Mouse (Mus musculus) layer of hippocampus, adult 11-12 months (tissue): ENCODE data around the gene Pfn4.
"Not testable (repeated sequence)": the region's sequence is repeated elsewhere in the genome, so short reads cannot be mapped to it uniquely, and the experiment has no call there.

Source experiments
- DNase-seq: peaks from one replicate; pipeline ENCODE4 v3.0.0; 2022; ENCODE audit warnings: low spot score

Pfn4 gene

DNA sequence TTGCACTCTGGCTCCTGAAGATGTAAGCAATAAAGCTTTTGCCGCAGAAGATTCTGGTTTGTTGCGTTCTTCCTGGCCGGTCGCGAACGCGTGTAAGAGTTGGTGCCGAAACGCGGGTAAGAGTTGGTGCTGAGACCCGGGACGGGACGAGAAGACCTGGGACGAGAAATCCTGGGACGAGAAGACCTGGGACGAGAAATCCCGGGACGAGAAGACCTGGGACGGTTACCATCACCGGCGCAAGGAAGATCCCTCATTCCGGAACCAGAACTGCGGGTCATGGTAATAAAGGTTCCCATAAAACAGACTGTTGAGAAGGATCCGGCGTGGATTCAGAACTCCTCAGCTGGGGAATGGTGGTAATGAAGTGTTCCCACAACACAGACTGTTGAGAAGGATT, 19.3 kb downstream of the Pfn4 start:
- not testable (repeated sequence) for DNase-seq

DNA sequence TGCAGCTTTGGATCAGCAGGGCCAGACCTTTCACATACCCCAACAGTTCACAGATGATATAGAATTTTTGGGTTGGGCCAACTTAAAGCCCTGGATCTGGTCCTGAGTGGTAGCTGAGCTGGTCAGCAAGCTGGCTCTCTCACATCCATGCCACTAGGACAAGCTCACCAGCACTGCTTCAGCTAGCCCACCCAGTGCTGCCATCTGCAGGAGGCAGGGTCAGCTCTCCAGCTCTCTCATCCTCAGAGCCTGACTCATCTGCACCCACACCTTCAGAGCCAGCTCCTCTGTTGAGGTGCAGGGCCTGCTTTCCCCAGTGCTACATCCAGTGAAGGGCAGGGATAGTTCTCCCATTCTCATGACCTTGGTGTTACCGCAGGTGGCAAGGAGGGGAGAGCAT, 24.9 kb downstream of the Pfn4 start:
- peak; percentile 17 for DNase-seq

DNA sequence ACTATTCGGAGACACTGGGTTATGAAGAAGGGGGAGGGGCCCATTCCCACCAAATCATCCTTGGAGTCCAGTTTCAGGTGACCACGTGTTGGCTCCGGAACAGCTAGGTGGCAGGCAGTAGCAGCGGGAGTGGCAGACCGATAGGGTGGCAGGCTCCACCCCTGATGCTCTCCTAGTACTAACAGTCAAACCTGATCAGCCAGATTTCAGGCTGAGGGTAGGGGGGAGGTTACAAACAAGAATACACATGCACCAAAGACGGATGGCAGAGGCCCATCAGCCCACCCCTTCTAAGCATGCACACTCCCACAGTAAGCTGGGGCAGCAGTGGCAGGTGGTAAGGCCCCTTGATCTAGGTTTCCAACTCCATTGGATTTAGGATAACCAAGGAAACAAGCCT, 28.6 kb downstream of the Pfn4 start:
- DNase-seq, result not testable (repeated sequence)

DNA sequence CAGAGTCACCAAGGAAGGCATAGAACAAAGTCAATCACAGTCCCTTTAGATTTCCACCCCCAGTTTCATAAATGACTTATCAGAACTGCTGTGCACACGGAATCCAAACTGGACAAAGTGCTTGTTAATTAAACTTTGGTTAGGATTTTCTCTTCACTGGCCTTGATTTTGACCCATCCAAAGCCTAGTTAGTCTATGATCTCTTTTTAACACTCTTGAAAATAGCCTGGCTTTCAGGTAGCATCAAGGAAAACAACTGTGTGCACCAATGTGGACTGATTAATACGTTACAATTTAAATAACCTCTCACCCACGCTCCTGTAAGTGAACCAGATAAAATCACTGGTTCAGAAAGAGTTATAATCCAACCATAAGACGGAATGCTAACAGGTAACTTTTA, 42.2 kb downstream of the Pfn4 start:
- DNase-seq, result no peak

DNA sequence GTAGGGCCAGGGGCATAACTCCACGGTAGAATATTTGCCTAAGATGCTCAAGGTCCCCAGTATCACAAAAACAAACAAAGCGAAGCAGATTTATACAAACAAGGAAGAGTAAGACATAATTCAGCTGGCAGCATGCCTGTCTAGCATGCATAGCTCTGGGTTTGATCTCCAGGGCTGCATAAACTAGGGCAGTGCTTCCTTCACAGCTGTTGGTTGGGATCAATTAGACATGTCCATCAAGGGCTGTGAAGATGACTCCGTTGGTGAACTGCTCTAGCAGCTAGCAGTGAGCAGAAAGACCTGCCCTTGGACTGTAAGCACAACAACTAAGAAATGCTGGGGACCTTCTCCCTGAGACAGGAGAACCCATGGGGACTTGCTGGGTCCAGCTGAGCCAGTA, 42.9 kb downstream of the Pfn4 start:
- no peak for DNase-seq

DNA sequence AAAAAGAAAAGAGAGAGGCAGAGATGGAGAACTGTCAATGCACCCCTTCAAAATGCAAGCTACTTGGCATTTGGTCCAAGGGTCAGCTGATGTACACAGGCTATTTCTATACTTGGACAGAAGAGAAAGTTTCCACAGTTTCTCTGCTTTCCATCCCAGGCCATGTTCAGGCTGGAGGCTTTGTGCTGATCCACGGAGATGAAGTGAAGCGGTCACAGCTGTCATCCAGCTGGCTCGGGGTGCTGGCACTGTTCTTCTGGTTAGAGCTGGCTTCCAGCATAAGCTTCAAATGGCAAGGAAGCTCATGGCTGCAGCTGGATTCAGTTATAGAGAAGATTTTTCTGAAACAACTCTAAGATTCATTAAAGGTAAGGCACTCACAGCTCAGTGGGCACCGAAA, 44.8 kb downstream of the Pfn4 start:
- no peak for DNase-seq

DNA sequence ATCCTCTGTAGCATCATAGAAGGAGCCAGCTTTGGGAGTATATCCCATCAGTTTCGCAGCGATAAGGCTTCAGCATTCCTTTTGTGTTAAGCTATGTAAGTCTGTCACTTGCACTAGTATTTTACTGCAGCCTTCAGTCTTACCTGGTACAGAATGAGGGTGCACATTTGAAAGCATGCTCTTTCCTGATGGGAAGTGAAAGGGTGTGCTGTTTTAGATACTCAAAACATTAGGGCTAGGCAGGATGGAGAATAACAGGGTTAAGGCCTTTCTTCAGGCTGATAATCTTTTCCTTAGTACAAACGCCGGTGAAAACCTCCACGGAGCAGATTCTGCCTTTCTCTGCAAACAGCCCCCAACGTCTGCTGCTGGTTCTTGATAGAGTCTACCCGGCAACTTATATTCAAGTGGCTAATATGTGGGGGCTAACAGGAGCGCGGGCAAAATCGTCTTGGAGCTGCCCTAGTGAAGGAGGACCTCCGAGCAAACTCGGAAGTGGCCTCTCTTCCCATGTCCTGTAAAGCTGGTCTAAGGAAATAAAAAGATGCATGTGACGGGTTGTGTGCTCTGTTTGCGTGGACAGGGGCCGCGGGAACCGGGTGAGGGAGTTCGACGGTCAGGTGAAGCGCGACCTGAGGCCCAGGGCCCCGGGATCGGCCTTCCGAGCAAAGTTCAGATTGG, 48.0 kb downstream of the Pfn4 start:
- no peak for DNase-seq

DNA sequence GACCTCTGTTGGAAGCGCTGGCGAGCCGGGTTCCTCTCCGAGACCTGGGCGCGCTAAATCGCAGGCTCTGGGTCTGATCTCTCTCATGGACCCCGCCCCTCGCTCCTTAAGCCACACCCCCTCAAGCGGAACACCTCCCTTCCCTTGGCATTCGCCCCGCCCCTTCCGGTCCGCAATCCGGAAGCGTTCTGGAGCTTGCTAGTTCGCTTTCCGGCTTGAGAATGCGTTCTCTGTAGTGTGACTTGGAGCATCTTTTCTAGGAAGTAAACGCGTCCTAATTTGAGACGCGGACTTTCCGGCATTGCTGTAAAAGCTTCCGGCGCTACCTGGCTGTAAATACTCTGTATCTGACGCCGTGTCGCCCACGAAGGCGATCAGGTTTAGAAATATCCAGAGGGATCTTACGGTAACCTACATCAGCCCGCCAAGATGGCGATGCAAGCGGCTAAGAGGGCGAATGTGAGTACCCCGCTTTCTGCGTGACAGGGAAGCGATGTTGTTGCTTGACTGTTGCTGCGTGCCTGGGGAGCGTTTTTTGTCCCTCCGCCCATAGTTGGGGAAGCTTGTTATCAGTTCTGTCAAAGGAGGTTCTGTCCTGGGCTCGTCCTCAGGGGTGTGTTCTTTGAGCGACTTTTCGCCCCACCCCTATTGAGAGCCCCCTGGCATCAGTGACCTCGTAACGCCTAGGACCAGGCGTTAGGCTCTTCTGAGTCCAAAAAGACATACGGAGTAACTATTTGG, 48.7 kb downstream of the Pfn4 start, which contains the start of gene Sf3b6:
Gene Sf3b6, plus strand, starts transcription at position 184 of the 741 bp plus-strand sequence.
- DNase-seq, result peak; percentile 97

DNA sequence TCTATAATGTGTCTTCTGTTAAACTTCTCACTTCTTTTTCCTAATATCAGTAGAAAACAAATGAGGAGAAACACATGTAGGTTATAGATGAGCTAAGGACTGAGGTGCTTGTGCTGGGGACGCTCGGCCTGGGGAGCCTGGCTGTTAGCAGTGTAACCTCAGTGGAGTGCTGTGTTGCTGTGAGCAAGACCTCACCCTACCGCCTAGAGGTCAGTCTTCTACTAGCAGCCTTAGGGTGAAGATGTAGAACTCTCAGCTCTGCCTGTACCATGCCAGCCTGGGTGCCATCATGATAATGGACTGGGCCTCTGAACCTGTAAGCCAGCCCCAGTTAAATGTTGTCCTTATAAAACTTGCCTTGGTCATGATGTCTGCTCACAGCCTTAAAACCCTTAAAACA, 58.4 kb downstream of the Pfn4 start:
- DNase-seq, result no peak
